Mouse (Mus musculus) retina, postnatal 1 day (tissue): ENCODE data around the gene Nanos1.

Experiments
- DNase-seq: peaks from one replicate; pipeline ENCODE4 v3.0.0-alpha.2; 2012

Nanos1 gene

GRCm38 (mm10) chr19:60789452-60789851 is 33.7 kb downstream of the Nanos1 start:
- DNase-seq = peak; percentile 7

GRCm38 (mm10) chr19:60789919-60790506 is 34.2 kb downstream of the Nanos1 start:
- peak; percentile 70 for DNase-seq

GRCm38 (mm10) chr19:60790551-60791161 is 34.9 kb downstream of the Nanos1 start, which contains the start of gene Eif3a:
Gene Eif3a, minus strand, starts transcription at chr19:60790658.
- peak; percentile 97 for DNase-seq

- DNase-seq = no peak
Observed at GRCm38 (mm10) chr19:60791164-60791563, 35.4 kb downstream of the Nanos1 start.

- no peak for DNase-seq
Observed at GRCm38 (mm10) chr19:60793170-60793707, 37.5 kb downstream of the Nanos1 start.

- DNase-seq = peak; percentile 71
Observed at GRCm38 (mm10) chr19:60795244-60795643, 39.5 kb downstream of the Nanos1 start.

GRCm38 (mm10) chr19:60797415-60797814 is 41.6 kb downstream of the Nanos1 start:
- no peak for DNase-seq

GRCm38 (mm10) chr19:60799867-60800569 is 44.2 kb downstream of the Nanos1 start:
- no peak for DNase-seq

GRCm38 (mm10) chr19:60804903-60805302 is 49.1 kb downstream of the Nanos1 start:
- no peak for DNase-seq
